Mouse (Mus musculus) layer of hippocampus, postnatal 36 days (tissue): ENCODE measurements at regions not wholly inside any gene's neighbourhood (a gene's known extent, or its start where the extent isn't known, plus 50 kb on each side); places are given as distances from the start of the nearest gene placed in this dataset.

Experiments used
- DNase-seq, 2 experiments: peaks; one replicate each; pipeline ENCODE4 v3.0.0; 2022

DNA sequence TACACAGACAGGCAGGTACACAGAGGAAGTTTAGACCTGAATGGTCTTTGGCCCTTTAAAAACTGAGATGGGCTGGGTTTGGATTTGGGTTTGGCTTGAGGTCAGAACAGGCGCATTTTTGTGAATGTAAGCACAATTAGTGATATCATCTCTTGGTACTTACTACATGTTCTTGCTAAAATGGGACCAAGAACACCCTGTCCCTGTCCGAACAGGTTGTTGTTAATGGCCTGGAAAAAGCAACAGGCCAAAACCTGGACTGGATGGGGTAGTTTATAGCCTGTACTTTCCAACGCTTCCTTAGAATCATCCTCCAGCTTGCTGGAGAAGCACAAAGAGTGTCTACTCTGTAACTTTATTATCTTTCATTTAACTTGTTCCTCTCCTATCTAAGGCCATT is 185.2 kb upstream of the Arid1b start:
- DNase-seq = no peak

DNA sequence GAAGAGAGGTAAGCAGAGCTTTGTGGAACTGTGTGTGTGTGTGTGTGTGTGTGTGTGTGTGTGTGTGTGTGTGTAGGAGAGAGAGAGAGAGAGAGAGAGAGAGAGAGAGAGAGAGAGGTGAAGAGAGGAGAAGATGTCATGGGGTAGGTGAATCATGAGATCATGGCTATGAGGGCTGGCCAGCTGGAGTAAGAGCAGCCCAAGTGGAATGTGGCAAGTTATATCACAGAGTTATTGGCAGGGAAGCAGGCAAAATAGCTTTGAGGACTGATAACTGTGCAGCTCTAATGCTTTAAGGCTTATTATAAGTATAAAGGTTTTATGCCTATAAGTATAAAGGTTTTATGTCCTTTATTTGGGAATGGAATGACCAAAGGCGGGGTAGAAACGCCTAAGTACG is 180.9 kb upstream of the Arid1b start:
- no peak for DNase-seq

DNA sequence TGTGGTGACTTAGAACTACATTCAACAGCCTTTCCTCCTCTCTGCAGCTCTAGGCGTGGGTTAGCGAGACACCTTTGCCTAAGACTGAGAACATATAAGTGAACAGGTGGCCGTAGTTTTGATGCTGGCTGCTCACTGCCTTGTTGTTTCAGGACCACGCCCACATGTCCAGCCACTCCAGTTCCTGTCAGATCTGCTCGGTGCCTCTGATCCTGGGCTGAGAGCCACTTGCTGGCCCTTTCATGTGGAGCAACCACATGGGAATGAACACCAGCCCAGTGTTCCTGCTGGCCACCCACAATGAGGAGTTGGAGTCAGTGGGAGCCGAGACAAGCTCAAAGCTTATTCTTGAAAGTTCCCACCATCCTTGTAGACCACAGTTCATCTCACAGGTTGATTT is 180.5 kb upstream of the Arid1b start:
- DNase-seq = no peak

DNA sequence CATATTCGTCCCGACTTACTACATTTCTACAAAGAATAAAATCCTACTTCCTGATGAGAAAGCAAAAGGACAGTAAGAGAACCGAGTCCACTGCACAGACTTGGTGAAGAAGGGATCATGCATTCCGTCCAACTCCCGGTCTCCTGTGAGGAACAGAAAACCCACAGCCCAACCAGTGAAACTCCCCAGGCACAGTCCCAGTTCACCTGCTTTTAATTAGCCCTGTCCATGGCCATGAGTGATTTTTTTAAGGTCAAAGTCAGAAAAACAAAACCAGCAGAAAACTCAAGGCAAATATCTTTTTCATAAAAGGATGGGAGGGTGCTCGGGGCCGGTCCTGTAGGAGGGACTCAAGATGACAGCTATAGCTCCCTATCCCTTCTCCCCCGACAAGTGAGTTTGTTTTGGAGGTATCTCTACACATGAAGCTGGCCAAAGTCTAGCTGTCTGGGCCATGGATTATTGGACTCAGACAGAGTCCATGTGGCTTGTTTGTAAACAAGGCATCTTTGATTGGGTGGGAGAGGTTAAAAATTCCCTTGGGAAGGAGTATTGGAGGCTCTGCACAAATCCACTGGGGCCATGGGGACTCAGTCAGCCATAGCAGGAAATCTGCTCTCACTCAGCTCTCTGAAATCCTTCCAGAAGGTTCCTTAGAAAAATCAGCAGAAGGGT is 168.8 kb upstream of the Arid1b start:
- DNase-seq = no peak

DNA sequence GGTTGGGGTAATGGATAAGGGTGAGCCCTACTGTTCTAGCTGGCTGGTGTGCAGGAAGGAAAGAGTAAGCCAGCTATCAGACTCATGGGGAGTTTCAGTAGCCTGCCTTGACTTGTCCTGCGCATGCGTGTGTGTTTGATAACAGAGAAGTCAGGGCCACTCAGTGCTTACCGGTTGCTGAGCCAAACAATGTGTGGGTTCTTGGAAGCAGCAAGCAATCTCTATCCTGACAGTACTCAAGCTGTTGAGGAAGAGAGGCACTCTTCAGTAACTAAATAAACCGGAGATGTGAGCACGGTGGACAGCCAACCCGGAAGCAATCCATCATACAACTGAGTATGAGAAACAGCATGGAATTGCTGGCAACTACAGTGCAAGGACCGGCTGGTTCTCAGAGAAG is 160.1 kb upstream of the Arid1b start:
- peak; percentile 7 to 8 for DNase-seq

DNA sequence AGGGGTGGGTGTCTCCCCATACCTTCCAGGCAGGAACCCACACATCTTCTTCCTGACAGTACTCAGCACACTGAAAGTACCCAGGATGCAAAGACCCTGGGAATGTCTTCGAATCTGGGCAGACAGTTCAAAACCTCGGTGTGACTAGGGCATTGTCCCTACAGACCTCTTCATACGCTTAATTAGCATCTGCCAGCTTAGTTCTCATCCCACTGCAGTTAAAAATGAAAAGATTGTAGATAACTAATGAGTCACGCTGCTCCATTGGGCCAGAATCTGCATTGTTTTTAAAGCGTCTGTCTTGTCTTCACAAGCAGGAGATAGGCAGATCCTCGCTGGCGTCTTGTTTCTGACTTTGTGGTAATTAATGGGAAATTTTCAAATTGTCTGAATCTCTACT is 159.6 kb upstream of the Arid1b start:
- peak in 1 of 2 experiments; percentile 3 for DNase-seq

DNA sequence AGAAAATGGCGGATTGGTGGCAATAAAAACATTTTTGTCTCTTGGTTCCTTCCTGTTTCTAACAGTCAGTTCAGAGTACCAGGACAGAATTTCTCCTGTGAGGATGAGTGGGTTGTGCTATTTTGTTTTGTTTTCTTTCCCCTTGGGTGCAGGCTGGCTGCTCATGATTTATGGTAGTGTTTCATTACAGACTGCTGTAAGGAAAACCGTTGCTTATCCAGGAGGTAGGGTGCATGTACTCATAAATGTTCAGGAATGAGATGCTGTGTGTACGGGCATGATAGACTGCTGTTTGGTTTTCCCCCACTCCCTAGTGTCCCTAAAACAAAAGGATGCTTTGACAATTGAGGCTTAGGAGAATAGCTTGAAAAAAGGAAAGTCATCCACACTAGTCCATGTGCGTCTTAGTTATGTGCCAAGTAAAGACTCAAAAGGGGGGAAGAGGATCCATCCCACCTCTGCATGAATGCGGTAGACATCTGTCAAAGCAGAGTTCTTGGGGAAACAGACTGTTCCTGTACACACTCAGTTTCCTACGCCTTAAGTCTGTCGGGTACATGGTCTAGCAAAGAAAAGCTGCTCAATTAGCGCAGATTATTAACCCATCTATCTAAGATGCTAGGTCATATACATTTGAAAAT is 158.9 kb upstream of the Arid1b start:
- DNase-seq = peak; percentile 7 to 14

DNA sequence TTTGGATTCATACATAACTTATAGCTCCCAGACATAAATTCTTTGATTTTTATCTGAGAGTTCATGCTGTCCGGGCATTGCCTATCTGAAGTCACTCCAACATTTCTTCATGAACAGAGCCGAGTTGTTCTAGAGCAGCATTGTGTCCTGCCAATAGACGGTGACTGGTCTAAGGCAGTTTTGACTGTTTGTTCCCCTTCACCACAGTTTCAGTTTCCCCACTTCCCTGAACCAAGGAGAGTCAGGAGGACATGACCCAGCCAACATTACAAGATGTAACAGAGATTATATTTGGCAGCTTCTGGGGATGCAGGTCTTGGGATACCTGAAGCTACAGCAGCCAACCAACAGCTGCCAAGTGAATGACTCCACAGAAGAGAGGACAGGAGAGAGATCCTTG is 154.0 kb upstream of the Arid1b start:
- DNase-seq = no peak

DNA sequence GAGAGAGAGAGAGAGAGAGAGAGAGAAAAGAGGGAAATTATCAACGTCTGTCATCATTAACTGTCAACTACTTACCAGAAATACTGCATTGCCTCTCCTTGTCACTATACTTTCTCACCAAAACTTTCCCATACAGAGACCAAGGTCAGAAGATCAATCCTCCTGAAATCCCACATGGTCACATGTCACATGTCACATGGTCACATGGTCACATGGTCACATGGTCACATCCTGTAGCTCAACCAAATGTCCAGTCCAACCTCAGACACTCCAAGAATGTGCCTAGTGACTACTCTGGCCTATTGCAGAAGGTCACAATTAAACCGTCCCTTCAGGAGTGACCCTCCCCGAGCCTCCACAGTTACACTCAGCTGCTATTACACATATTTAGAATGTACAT is 135.8 kb upstream of the Arid1b start:
- DNase-seq = no peak

DNA sequence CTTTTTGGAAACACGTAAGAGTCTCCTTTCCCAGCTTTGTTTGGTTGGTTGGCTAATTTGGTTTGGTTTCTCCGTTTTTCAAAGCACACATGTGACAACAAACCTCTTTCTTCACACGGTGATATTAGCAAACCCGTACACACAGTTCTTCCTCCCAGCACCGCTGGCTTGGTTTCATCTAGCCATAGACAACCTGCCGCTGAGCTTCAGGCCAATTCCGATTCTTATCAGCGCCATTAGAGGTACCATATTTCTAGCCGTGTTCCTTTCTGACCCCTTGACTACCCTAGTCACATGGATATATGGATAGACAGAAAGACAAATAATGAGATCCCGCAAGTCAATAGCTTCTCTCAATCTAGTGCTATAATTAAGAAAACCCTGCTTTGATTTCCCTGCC is 129.2 kb upstream of the Arid1b start:
- DNase-seq = no peak

DNA sequence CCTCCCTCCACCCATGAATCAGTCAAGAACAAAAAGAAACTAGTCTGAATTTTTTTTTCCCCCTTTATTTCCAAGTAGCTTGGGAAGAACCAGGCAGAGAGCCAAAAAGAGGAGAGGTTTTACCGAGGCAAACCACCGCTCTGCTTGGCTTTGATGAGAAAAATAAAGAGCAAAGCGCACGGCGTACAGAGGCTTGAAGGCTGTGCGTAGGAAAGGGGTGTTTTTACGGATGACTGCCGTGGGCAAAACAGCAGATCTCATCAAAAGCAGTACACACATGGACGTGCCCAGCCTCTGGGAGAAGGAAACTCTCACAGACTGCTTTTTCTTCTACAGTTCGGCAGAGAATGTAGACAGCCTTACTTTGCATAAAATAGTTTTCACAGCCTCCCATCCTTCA is 128.5 kb upstream of the Arid1b start:
- DNase-seq = peak; percentile 11 to 30

DNA sequence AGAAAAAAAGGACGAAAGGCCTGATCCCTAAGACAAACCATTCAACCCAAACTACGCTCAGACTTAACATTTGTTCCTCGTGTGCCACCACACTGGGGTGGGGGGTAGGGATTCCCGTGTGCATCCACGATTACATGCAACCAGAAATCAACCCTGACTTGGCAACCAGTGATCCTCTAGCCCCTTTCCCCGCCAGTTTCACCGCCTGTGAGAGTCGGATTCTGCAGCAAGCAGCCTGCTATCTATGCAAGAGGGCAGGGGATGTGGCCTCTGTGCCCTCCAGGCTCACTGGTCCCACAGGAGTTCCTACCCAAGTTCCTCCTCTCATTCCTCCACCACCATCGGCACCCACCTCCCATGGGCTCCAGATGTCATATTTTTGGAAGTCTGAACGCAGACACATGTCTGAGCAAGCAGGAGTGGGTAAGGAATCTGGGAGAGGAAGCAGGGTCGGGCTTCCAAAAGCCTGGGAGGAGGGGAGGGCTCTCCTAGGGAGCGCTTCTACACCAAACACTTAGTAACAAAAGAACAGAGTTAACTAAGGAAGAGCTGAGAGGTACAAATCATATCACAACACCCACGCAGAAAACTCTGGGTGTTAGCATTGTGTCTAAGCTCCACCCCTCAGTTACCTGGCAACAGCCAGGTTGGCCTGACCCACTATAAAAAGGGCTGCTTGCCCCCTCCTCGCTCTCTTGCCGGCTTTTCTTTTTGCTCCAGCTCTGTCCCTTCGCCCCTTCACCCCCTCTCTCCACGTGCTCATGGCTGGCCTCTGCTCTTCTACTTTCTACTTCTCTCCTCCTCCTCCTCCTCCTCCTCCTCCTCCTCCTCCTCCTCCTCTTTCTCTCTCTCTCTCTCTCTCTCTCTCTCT is 127.9 kb upstream of the Arid1b start:
- DNase-seq = peak in 1 of 2 experiments; percentile 7

DNA sequence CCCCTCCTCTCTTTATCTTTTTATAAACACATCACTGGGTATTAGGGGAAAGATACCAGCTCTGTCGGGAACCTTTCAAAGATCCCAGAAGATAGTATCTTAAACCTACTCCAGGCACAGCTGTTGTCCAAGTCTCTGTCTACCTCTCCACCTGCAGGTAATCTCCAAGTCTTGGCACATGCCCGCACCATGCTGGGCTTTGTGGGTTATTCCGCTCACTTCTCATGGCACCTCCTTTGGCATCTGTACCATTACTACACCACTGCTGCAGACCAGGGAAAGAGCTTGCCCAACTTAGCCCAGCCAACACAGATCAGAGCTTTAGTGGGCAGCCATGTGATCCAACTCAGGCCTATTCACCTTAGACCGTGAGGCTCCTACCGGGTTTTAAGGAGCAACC is 127.0 kb upstream of the Arid1b start:
- DNase-seq = no peak

DNA sequence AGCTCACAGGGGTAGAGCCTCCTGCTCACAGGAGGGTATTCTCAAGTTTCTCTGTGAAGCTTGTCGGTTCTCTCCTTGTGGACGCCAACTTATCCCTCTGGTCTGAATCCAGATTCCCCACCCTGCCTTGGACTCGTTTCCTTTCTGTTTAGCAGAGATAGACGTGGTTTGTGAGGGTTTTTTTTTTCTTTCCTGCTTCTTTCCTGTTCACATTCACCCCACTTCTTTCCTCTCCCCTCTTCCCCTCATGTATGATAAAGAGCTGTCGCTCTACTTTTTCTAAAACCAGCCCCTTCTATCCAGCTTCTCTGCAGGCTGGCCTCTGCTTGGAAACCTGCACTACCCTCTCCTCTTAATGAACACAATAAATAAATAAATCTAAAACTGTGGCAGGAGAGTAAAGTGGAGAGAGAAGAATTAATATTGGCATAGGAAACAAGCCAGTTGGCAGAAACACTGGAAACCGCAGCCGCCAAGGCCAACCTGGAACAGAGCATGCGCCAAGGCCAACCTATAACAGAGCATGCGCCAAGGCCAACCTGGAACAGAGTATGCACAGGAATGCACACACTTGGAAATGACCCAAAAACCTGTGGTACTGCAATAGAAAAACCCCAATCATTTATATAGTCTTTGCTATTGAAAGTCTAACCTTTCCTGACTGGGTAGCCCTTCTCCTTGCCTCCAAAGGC is 126.2 kb upstream of the Arid1b start:
- no peak for DNase-seq

DNA sequence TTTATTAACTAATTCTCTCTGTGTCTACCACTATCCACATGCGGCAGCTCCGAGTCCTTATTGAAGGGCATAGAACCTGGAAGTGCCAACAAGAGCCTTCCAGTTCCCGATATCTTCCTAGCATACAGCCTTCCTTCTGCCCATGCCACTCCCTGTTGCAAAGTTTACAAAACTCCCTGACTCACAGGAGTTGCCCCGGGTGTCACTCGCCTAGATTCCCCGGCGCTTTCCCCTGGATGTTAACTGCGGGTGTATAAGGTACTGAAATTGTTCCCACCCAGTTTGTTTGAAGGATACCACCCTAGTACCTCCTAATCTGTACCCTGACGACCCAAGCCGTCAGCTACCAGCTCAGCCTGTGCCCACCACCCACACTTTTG is 125.7 kb upstream of the Arid1b start:
- no peak for DNase-seq

DNA sequence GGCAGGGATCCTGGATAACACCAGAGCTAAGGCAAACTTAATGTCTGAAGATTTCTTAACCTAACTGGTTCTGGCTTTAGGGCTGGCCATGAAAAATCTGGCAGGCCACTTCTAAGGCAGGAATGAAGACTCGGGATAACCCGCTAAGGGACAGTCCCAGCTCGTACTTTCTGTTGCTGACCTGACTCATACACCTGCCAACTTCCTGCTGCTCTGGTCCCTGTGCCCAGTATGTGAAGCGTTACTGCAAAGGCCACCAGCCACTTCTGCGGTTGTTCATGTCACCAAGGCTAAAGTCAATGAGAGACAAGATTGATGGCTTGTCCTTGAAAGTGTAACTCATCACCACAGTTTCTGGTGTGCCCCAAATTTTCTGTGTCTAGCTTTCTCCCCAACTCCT is 125.3 kb upstream of the Arid1b start:
- DNase-seq = no peak

DNA sequence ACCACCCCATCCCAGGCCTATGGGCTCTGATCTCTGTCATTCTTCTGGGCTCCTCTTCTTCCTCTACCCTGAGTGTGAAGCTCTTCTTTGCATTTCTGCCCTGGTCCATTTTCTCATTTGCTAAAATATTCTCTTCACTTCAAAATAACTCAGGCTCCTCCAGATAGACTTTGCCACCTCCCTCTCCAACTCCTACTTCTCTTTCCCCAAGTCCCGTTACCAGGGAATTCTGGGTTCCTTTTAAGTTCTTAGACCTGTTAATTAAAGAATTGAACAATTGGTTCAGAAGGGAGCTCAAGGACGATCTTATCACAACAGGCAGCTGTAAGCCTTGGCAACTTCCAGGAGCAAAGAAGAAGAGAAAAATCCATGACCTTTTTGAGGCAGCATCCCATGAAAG is 122.9 kb upstream of the Arid1b start:
- no peak for DNase-seq

DNA sequence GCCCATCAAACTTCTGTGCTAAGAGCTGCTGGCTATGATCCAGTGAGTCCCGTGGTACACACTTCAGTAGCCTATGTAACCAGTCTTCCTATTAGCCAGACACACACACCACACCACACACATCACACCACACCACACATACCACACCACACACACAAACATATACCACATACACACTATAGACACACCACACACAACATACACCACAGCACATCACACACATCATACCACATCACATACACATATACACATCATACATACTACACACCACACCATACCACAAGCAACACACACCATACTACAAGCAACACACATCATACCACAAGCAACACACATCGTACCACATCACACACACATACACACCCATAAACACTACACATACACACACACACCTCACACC is 119.7 kb upstream of the Arid1b start:
- no peak for DNase-seq

DNA sequence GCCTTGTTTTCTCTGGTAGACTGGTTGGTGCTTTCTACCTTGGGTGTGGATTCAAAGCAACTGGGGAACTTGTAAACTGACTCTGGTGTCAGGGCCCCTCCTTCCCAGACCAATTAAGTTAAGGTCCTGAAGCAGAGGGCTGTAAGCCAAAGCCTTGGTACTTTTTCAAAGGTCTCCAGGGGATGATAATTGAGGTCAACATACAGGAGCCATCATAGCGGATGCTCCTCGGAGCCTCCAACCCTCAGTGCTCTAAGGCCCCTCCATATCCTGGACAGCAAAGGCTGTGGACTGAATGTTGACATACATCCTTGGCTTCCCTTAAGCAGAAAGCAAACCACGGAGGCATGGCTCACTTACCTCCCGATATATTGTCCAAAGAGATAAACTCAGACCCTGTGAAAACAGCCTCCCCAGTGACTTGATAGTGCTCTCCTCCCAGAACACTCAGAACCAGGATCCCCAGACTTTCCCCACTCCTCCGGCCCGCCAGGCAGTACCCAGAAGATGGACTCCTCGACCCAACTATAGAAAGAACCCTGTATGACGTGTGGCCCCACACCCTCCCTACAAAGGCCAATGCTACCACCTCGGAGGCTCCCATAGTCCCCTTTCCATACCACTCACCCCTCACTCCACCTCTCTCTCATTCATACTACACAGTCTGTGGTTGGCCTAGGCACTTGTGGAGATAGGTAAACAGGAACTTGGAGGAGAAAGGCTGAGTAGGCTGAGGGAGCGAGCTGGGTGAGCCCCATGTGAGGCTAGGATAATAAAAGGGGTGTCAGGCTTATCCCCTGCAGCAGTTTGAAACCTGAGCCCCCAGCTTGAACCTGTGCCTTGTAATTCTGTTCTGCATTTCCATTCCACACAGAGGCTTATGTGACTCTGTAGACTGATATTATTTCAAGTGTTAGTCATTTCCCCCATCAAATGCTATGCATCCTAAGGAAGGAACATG is 118.8 kb upstream of the Arid1b start:
- no peak for DNase-seq

DNA sequence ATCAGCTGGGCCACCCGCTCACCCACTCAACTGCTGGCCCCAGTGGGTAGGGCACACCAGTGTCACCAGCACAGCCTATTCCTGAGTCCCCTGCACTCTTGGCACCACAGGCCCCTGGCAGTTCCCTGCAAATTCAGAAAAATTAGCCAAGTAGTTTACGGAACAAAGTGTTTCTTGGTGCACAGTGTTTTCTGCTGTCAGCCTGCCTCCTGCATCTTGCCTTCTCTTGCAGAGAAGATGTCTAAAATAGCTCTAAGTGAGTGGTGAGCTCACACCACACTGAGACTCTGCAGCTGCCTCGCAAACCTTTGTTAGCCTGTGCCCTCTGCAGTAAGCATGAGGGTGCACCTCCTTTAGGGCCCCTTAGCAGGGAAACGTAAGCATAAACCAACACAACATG is 117.7 kb upstream of the Arid1b start:
- peak; percentile 11 to 17 for DNase-seq

DNA sequence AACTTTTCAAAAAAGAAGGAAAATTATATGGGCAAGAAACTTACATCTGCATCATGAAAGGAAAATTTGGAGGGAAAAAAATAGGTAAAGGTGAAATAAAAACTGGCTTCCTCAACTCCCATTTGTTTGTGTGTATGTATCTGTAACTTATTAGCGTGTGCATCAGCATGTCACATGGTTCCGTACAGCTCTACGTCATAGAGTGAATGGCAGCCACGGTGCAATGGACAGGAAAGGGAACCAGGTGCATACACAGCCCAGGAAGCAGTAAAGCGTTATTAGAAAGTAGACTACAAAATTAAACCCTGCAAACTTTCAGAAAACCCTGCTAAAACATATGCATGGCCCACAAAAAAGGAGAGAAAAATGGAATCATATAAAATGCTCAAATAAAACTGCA is 112.7 kb upstream of the Arid1b start:
- no peak for DNase-seq

DNA sequence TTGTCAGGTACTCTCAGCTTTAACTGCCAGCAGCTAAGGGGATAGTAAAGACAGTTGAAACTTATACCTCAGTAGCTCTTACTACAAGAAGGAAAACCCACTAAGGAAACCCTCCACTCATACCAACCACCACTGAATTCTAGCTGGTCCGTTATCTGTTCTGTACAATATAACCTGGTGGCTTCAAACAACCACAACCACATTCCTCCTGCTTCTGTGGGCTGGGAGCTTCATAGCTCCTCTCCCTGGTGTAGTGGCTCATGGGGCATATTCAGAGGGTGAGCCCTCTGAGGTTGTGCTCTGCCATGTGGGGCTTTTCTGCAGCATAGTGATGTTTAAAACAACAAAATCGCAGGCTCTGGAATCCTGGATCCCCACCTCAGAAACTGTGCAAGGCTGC is 110.0 kb upstream of the Arid1b start:
- DNase-seq = no peak
